Mouse (Mus musculus) forebrain, postnatal 0 days (tissue): ENCODE results near the gene Ttyh1. TPM values are rescaled to one million over a fixed set of nuclear protein-coding genes. Genes with fewer than 3 reads are reported as not detected.

Source experiments
- ATAC-seq: fragments of 200-750 bp; cut with Nextera tagmentation; 2 replicates; pipeline ENCODE4 v1.8.0; 2017; ENCODE audit warnings: mild to moderate bottlenecking, moderate library complexity
- DNase-seq: peaks from one replicate; pipeline ENCODE4 v3.0.0-alpha.2; 2015
- H3K27ac ChIP-seq: fragments of 300-500 bp; sonication (generic); 2 replicates; pipeline ENCODE4 v1.5.1; 2014; ENCODE audit warnings: low read depth, mild to moderate bottlenecking, antibody characterized with exemption, low read length, moderate library complexity, mixed read lengths
- H3K27me3 ChIP-seq: fragments of 300-500 bp; sonication (generic); 2 replicates; pipeline ENCODE4 v1.6.1; 2014; ENCODE audit warnings: mild to moderate bottlenecking, low read length, mixed read lengths; ENCODE audit not compliant: insufficient read depth
- H3K36me3 ChIP-seq: fragments of 300-500 bp; sonication (generic); 2 replicates; pipeline ENCODE4 v1.6.1; 2014; ENCODE audit warnings: mild to moderate bottlenecking, moderate library complexity; ENCODE audit not compliant: insufficient read depth
- H3K4me1 ChIP-seq: fragments of 300-500 bp; sonication (generic); 2 replicates; pipeline ENCODE4 v1.6.1; 2014; ENCODE audit warnings: antibody characterized with exemption; ENCODE audit not compliant: insufficient read depth
- H3K4me2 ChIP-seq: fragments of 300-500 bp; sonication (generic); 2 replicates; pipeline ENCODE4 v1.6.1; 2014; ENCODE audit warnings: low read depth, mild to moderate bottlenecking, moderate library complexity
- H3K4me3 ChIP-seq: fragments of 300-500 bp; sonication (generic); 2 replicates; pipeline ENCODE4 v1.5.1; 2014; ENCODE audit warnings: low read depth, low read length, mixed read lengths
- H3K9ac ChIP-seq: fragments of 300-500 bp; sonication (generic); 2 replicates; pipeline ENCODE4 v1.6.1; 2014; ENCODE audit warnings: mild to moderate bottlenecking
- H3K9me3 ChIP-seq: fragments of 300-500 bp; sonication (generic); 2 replicates; pipeline ENCODE4 v1.6.1; 2016; ENCODE audit warnings: low read length
- CTCF ChIP-seq: sonication (generic); IDR thresholded peaks from 2 replicates; pipeline ENCODE4 v1.5.1; 2016; ENCODE audit warnings: antibody characterized with exemption, control low read depth, low read depth
- WGBS: fragments of 180-500 bp; shearing (Covaris S2); extraction: QIAGEN DNeasy Blood & Tissue Kit; methylation state at CpG from one replicate; pipeline ENCODE4 v1.1.7; 2014; 5-methylcytosine and 5-hydroxymethylcytosine counted together
- polyA plus RNA-seq: library from polyadenylated mRNA; unstranded; fragments of >200 nt; fragmentation: Nextera tagmentation; extraction: Ambion mirVana; gene quantifications from 2 replicates; pipeline ENCODE4 v1.2.1, GENCODE M21; 2015
- total RNA-seq: library from RNA; depleted of rRNA; stranded (reverse); fragments of >200 nt; gene quantifications from 2 replicates; pipeline ENCODE4 v1.2.3, GENCODE M21; 2014

Ttyh1 gene
- total and polyA plus RNA-seq, 2 experiments from 2014 or later: 160 to 204 TPM

- H3K36me3 ChIP-seq: peaks cover 33% of the 10 kb centered on the region
- ATAC-seq (no peak), DNase-seq (no peak)
- no peak for TF ChIP-seq CTCF
- no peaks in the 10 kb centered on the region for H3K27me3 ChIP-seq
- H3K4me2 ChIP-seq: no peak overlapping the region
- H3K9ac ChIP-seq: no peak overlapping the region
- no peak overlapping the region for H3K27ac ChIP-seq
- no peaks in the 10 kb centered on the region for H3K9me3 ChIP-seq
- no peak overlapping the region for H3K4me3 ChIP-seq
- WGBS: 89% methylated on average over 11 of the region's 11 CpGs
- H3K4me1 ChIP-seq: peaks cover 15% of the 10 kb centered on the region
Measured at GRCm38 (mm10) chr7:4126992-4127785, 8.0 kb downstream of the Ttyh1 start.

GRCm38 (mm10) chr7:4127894-4128293, 8.7 kb downstream of the Ttyh1 start:
- no peak for ATAC-seq
- no peak for DNase-seq
- H3K9ac ChIP-seq: no peak overlapping the region
- no peak overlapping the region for H3K4me2 ChIP-seq
- no peak overlapping the region for H3K4me3 ChIP-seq
- WGBS: 91% methylated on average over 4 of the region's 4 CpGs
- no peak overlapping the region for H3K27ac ChIP-seq
- H3K4me1 ChIP-seq: peaks cover 15% of the 10 kb centered on the region
- peaks cover 40% of the 10 kb centered on the region for H3K36me3 ChIP-seq
- TF ChIP-seq CTCF: no peak
- no peaks in the 10 kb centered on the region for H3K9me3 ChIP-seq
- H3K27me3 ChIP-seq: no peaks in the 10 kb centered on the region

GRCm38 (mm10) chr7:4128860-4129259, 9.7 kb downstream of the Ttyh1 start:
- Histone ChIP-seq H3K9ac (peak overlapping the region; percentile 22; the same call in 1 of the 2 replicates), H3K36me3 (peaks cover 47% of the 10 kb centered on the region), H3K4me2 (no peak overlapping the region), H3K4me1 (peaks cover 7% of the 10 kb centered on the region), H3K9me3 (no peaks in the 10 kb centered on the region), H3K27ac (no peak overlapping the region), H3K4me3 (no peak overlapping the region), H3K27me3 (no peaks in the 10 kb centered on the region)
- no peak for DNase-seq
- no peak for TF ChIP-seq CTCF
- WGBS: 58% methylated on average over 6 of the region's 6 CpGs
- ATAC-seq: no peak

GRCm38 (mm10) chr7:4130686-4131452, 11.7 kb downstream of the Ttyh1 start:
- Histone ChIP-seq H3K27me3 (no peaks in the 10 kb centered on the region), H3K9me3 (no peaks in the 10 kb centered on the region), H3K27ac (peak overlapping the region; percentile 54), H3K4me3 (no peak overlapping the region), H3K9ac (no peak overlapping the region), H3K36me3 (peaks cover 46% of the 10 kb centered on the region), H3K4me2 (no peak overlapping the region), H3K4me1 (no peaks in the 10 kb centered on the region)
- WGBS: 23% methylated on average over 13 of the region's 13 CpGs
- DNase-seq (peak; percentile 94), ATAC-seq (peak; percentile 69)
- TF ChIP-seq CTCF: peak; percentile 90

GRCm38 (mm10) chr7:4131964-4132363, 12.8 kb downstream of the Ttyh1 start:
- no peaks in the 10 kb centered on the region for H3K9me3 ChIP-seq
- DNase-seq: no peak
- ATAC-seq: no peak
- peaks cover 37% of the 10 kb centered on the region for H3K36me3 ChIP-seq
- H3K4me3 ChIP-seq: no peak overlapping the region
- 83% methylated on average over 8 of the region's 8 CpGs for WGBS
- no peaks in the 10 kb centered on the region for H3K27me3 ChIP-seq
- H3K27ac ChIP-seq: no peak overlapping the region
- H3K4me2 ChIP-seq: no peak overlapping the region
- no peaks in the 10 kb centered on the region for H3K4me1 ChIP-seq
- TF ChIP-seq CTCF: no peak
- no peak overlapping the region for H3K9ac ChIP-seq

GRCm38 (mm10) chr7:4132581-4132980, 13.4 kb downstream of the Ttyh1 start:
- Histone ChIP-seq H3K9ac (no peak overlapping the region), H3K4me1 (no peaks in the 10 kb centered on the region; the same call in 1 of the 2 replicates), H3K4me3 (no peak overlapping the region), H3K9me3 (no peaks in the 10 kb centered on the region), H3K27ac (no peak overlapping the region), H3K36me3 (peaks cover 33% of the 10 kb centered on the region), H3K27me3 (no peaks in the 10 kb centered on the region), H3K4me2 (no peak overlapping the region)
- no peak for TF ChIP-seq CTCF
- 75% methylated on average over 3 of the region's 3 CpGs for WGBS
- DNase-seq: no peak
- ATAC-seq: no peak

- H3K4me2 ChIP-seq: no peak overlapping the region
- H3K9ac ChIP-seq: no peak overlapping the region
- peaks cover 4% of the 10 kb centered on the region; the same call in 1 of the 2 replicates for H3K4me1 ChIP-seq
- H3K4me3 ChIP-seq: no peak overlapping the region
- no peak for ATAC-seq
- H3K9me3 ChIP-seq: no peaks in the 10 kb centered on the region
- peaks cover 33% of the 10 kb centered on the region for H3K36me3 ChIP-seq
- TF ChIP-seq CTCF: no peak
- no peak overlapping the region for H3K27ac ChIP-seq
- WGBS: 93% methylated on average over 7 of the region's 7 CpGs
- no peak for DNase-seq
- no peaks in the 10 kb centered on the region for H3K27me3 ChIP-seq
Measured at GRCm38 (mm10) chr7:4132998-4133397, 13.8 kb downstream of the Ttyh1 start.
